Mouse (Mus musculus) frontal cortex, adult (tissue): ENCODE results near the gene Nceh1.

Source experiments
- ATAC-seq: cut with Nextera tagmentation; 2 replicates; pipeline ENCODE4 v1.9.2; 2017; ENCODE audit warnings: mild to moderate bottlenecking, moderate library complexity, mixed read lengths; ENCODE audit not compliant: low TSS enrichment

Nceh1 gene

GRCm38 (mm10) chr3:27322591-27322990 lies 139.8 kb downstream of the Nceh1 start:
- no peak for ATAC-seq

GRCm38 (mm10) chr3:27323551-27323950 lies 140.8 kb downstream of the Nceh1 start:
- no peak for ATAC-seq

GRCm38 (mm10) chr3:27326633-27327191 lies 143.9 kb downstream of the Nceh1 start:
- ATAC-seq: no peak

- ATAC-seq: no peak
Measured at GRCm38 (mm10) chr3:27330706-27331105, 147.9 kb downstream of the Nceh1 start.
